Mouse (Mus musculus) gonadal fat pad, adult 2 months (tissue): ENCODE measurements around the gene Was. TPM values are rescaled to one million over a fixed set of nuclear protein-coding genes. Genes with fewer than 3 reads are reported as not detected.
"Not testable (repeated sequence)": the region's sequence is repeated elsewhere in the genome, so short reads cannot be mapped to it uniquely, and the experiment has no call there.

Source experiments
- DNase-seq: peaks from one replicate; pipeline ENCODE4 v3.0.0-alpha.2; 2012; ENCODE audit warnings: low read depth
- polyA plus RNA-seq: library from polyadenylated mRNA; depleted of rRNA; stranded (reverse); fragments of >200 nt; gene quantifications from 2 replicates; pipeline ENCODE4 v1.2.3, GENCODE M21; 2012; rRNA removed

Gene Was
- polyA plus RNA-seq, 1 experiment = 7.8 TPM

- DNase-seq = peak; percentile 51
These were observed 15.8 kb downstream of the Was start, which contains the start of gene Suv39h1 for GRCm38 (mm10) chrX:8074430-8075014. TSS of gene Suv39h1 (minus strand) at chrX:8074760.

- no peak for DNase-seq
These were observed 16.3 kb downstream of the Was start for GRCm38 (mm10) chrX:8073881-8074429.

- DNase-seq = no peak
These were observed 21.1 kb downstream of the Was start for GRCm38 (mm10) chrX:8069166-8069565.

GRCm38 (mm10) chrX:8051044-8051781 is 39.1 kb downstream of the Was start:
- not testable (repeated sequence) for DNase-seq

GRCm38 (mm10) chrX:8033009-8033408 is 57.3 kb downstream of the Was start:
- no peak for DNase-seq

Other genes starting within 250 kb of the Was start
- 24.3 and 44.1 TPM in 2 replicates for gene Otud5, start 249.1 kb downstream of the Was start, polyA plus RNA-seq
- 18.2 and 21.4 TPM in 2 replicates for gene Pim2, start 212.2 kb downstream of the Was start, polyA plus RNA-seq
- 69.7 and 86.0 TPM in 2 replicates for gene Slc35a2, start 206.5 kb downstream of the Was start, polyA plus RNA-seq
- gene Pqbp1, start 191.2 kb downstream of the Was start, polyA plus RNA-seq = 49.8 and 52.7 TPM in 2 replicates
- gene Timm17b, start 191.1 kb downstream of the Was start, polyA plus RNA-seq = 32.4 and 38.3 TPM in 2 replicates
- not detected in 2 replicates for gene Gm10491, start 182.7 kb downstream of the Was start, polyA plus RNA-seq
- gene Gm10490, start 181.0 kb downstream of the Was start, polyA plus RNA-seq = not detected in 2 replicates
- gene Pcsk1n, start 170.7 kb downstream of the Was start, polyA plus RNA-seq = 0.97 and 1.3 TPM in 2 replicates
- 0.16 TPM in 1 of 2 replicates, not detected in the other for gene Eras, start 161.9 kb downstream of the Was start, polyA plus RNA-seq
- 179 and 264 TPM in 2 replicates for gene Hdac6, start 142.6 kb downstream of the Was start, polyA plus RNA-seq
- 0.13 and 0.16 TPM in 2 replicates for gene Gata1, start 112.4 kb downstream of the Was start, polyA plus RNA-seq
- 0.22 and 0.31 TPM in 2 replicates for gene Glod5, start 72.0 kb downstream of the Was start, polyA plus RNA-seq
- gene Suv39h1, start 15.7 kb downstream of the Was start, polyA plus RNA-seq = 16.0 and 16.5 TPM in 2 replicates
- 93.8 and 104 TPM in 2 replicates for gene Wdr13, start 42.4 kb upstream of the Was start, polyA plus RNA-seq
- gene Rbm3, start 55.4 kb upstream of the Was start, polyA plus RNA-seq = 134 and 160 TPM in 2 replicates
- 12.0 TPM in 2 replicates for gene Tbc1d25, start 85.7 kb upstream of the Was start, polyA plus RNA-seq
- gene Ebp, start 103.0 kb upstream of the Was start, polyA plus RNA-seq = 68.5 and 99.7 TPM in 2 replicates
- 32.0 and 33.2 TPM in 2 replicates for gene Porcn, start 116.0 kb upstream of the Was start, polyA plus RNA-seq
- 42.3 and 43.6 TPM in 2 replicates for gene Ftsj1, start 161.9 kb upstream of the Was start, polyA plus RNA-seq
- 2,149 and 4,709 TPM in 2 replicates for gene Slc38a5, start 180.6 kb upstream of the Was start, polyA plus RNA-seq
- not detected in 2 replicates for gene Ssxb10, start 236.9 kb upstream of the Was start, polyA plus RNA-seq